Mouse (Mus musculus): Measurements from ENCODE around the gene Rgs19.

The Rgs19 gene

GRCm38 (mm10) chr2:181693339-181694280, at the start of gene Rgs19:
Gene Rgs19, minus strand, starts transcription at chr2:181693977.
- peak; percentile 85 for DNase-seq

GRCm38 (mm10) chr2:181730051-181730450, 36.3 kb upstream of the Rgs19 start:
- DNase-seq: peak; percentile 23

GRCm38 (mm10) chr2:181727659-181728262, 34.0 kb upstream of the Rgs19 start:
- DNase-seq: peak; percentile 7

GRCm38 (mm10) chr2:181722213-181722612, 28.4 kb upstream of the Rgs19 start:
- DNase-seq: peak; percentile 71

- no peak for DNase-seq
Observed at GRCm38 (mm10) chr2:181721200-181721599, 27.4 kb upstream of the Rgs19 start.

GRCm38 (mm10) chr2:181720061-181720460, 26.3 kb upstream of the Rgs19 start:
- no peak for DNase-seq

GRCm38 (mm10) chr2:181716991-181717390, 23.2 kb upstream of the Rgs19 start:
- DNase-seq: no peak

- DNase-seq: no peak
Observed at GRCm38 (mm10) chr2:181715382-181715781, 21.6 kb upstream of the Rgs19 start.

- DNase-seq: peak; percentile 60
Observed at GRCm38 (mm10) chr2:181714903-181715326, 21.1 kb upstream of the Rgs19 start, which contains the start of gene Oprl1. Gene Oprl1, plus strand, starts transcription at chr2:181715016.

GRCm38 (mm10) chr2:181713749-181714148, 20.0 kb upstream of the Rgs19 start:
- DNase-seq: peak; percentile 51

- DNase-seq: peak; percentile 42
Observed at GRCm38 (mm10) chr2:181706668-181707067, 12.9 kb upstream of the Rgs19 start.

- peak; percentile 27 for DNase-seq
Observed at GRCm38 (mm10) chr2:181698241-181698640, 4.5 kb upstream of the Rgs19 start, which contains the start of gene Lkaaear1. Gene Lkaaear1, minus strand, starts transcription at chr2:181698442.

- no peak for DNase-seq
Observed at GRCm38 (mm10) chr2:181696801-181697420, 3.1 kb upstream of the Rgs19 start.

- DNase-seq: no peak
Observed at GRCm38 (mm10) chr2:181695776-181696175, 2.0 kb upstream of the Rgs19 start.

- DNase-seq: no peak
Observed at GRCm38 (mm10) chr2:181694581-181694980, 804 bp upstream of the Rgs19 start.

- DNase-seq: no peak
Observed at GRCm38 (mm10) chr2:181692304-181692703, 1.5 kb downstream of the Rgs19 start.

- DNase-seq: no peak
Observed at GRCm38 (mm10) chr2:181691571-181691970, 2.2 kb downstream of the Rgs19 start.

GRCm38 (mm10) chr2:181691083-181691482, 2.7 kb downstream of the Rgs19 start:
- no peak for DNase-seq

- no peak for DNase-seq
Observed at GRCm38 (mm10) chr2:181689466-181690160, 4.2 kb downstream of the Rgs19 start.

GRCm38 (mm10) chr2:181687586-181687985, 6.2 kb downstream of the Rgs19 start:
- no peak for DNase-seq

GRCm38 (mm10) chr2:181685686-181686085, 8.1 kb downstream of the Rgs19 start:
- DNase-seq: no peak

- DNase-seq: no peak
Observed at GRCm38 (mm10) chr2:181684713-181685112, 9.1 kb downstream of the Rgs19 start.

GRCm38 (mm10) chr2:181683381-181683780, 10.4 kb downstream of the Rgs19 start:
- no peak for DNase-seq

Measured in retina, postnatal 1 day (tissue).